Mouse (Mus musculus) mouse embryonic stem cell (cell line): Measurements from ENCODE around the gene Tmprss4.

ENCODE experiments used
- in situ Hi-C, 2 experiments: fragments of 300-500 bp; cut with MboI; formaldehyde crosslinking; loops; 1 replicate in 1 of 2; 3 replicates in 1 of 2; pipeline ENCODE4 v1.14.3; 2019 to 2020; ENCODE audit warnings: low sequenced_read_pairs in 2 of 2, low pct_unique_long_range_greater_than_20kb in 1 of 2, mixed read lengths in 1 of 2; ENCODE audit not compliant: unreplicated experiment in 1 of 2

The Tmprss4 gene

DNA sequence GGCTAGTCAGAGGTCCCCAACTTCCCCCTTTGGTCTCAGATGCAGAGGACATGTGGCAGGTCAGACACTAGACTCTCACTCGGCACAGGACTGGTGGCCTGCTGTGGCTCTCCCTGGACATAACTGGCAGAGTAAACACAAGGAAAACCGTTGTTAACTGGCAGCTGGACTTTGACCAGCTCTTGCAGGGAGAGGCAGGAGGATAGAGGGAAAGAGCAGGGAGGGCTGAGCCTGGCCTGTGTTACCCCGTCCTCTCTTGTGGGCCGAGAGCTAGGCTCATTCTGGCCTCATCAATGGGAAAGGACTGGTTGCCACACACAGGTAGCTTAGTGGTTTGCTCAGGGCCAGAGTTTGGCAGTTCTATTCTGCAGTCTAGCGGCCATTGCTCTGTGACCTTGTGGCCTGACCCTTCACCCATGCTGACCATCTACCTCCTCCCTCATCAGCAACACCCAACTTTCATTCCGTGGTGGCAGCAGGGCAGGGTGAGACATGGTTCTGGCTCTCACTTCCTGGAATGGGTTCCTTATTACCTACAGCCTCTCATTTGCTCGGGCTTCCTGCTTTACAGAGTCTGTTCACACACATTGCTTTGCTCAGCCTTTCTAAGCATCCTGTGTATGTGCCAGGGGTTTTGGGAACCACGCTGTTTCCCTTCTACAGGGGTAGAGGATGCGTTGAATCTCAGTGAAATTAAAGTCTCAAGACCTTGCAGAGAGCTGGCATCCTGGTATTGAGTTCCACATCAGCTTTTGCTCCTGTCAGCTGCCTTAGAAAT is 1.7 kb downstream of the Tmprss4 start:
- in situ Hi-C loops, result no loop called here

- in situ Hi-C loops, result no loop called here
Measured at GRCm38 (mm10) chr9:45201319-45201947, 2.5 kb downstream of the Tmprss4 start.

DNA sequence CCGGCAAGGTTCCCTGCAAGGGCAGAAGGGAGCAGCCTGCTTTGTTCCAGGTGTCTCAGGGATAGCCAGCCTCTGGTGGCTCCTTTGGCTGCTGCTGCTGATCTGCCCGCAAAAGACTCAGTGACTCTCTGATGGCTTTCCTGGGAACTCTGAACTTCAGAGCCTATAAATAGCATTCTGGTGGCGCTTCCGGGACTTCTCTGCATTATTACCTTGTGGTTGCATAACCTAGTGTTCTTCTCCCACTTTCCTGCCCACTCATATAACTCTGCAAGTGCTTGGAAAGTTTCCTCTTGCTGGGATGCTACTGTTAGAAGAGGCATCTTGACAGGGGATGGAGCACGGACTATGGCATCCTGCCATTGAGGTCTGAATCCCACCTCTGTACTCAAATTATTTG is 6.3 kb downstream of the Tmprss4 start:
- in situ Hi-C loops, result no loop called here

GRCm38 (mm10) chr9:45196125-45196830 is 7.6 kb downstream of the Tmprss4 start:
- in situ Hi-C loops, result no loop called here

DNA sequence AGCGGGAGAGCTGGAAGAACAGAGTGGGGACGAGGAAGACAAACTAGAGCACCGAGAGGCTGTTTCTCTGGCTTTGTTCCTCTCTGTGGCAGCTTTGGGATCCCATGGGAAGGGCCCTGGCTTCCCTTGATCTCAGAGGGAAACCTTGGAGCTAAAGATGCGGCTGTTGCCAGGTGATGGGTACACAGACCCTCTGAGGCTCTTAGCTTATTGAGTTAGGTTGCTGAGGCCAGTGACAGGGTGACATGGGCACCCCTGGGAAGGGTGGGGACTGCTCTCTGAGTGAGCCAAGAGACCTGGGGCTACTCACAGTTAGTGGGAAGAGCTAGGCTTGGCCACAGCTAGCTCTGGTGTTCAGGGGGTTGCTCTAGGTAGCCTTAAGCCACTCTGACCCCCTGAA is 8.4 kb downstream of the Tmprss4 start:
- in situ Hi-C loops, result no loop called here

DNA sequence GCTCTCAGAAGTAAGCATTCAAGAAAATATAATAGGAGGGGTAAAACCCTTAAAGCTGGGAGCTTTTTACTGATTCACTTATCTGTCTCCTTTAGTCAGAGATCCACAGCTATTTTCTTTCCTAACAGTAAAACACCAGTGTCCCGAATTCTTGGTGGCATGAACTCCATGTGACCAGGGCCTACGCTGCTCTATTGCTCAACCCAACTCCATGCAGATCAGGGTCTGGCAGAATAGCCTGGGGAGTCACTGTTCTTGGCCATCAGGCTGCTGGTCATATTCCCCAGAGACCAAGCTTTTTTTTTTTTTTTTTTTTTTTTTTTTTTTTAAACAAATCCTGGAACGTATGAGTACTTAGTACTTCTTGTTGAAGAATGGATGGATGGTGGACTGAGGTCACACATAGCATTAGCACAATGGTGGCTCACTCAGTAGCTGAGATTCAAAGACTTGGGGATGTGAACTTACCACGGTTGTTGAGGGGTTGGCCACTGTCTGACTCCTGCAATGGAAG is 14.2 kb downstream of the Tmprss4 start:
- in situ Hi-C loops, result no loop called here

- in situ Hi-C loops, result no loop called here
Measured at GRCm38 (mm10) chr9:45188570-45189563, 15.0 kb downstream of the Tmprss4 start.

GRCm38 (mm10) chr9:45185250-45185649 is 18.6 kb downstream of the Tmprss4 start:
- in situ Hi-C loops, result no loop called here

DNA sequence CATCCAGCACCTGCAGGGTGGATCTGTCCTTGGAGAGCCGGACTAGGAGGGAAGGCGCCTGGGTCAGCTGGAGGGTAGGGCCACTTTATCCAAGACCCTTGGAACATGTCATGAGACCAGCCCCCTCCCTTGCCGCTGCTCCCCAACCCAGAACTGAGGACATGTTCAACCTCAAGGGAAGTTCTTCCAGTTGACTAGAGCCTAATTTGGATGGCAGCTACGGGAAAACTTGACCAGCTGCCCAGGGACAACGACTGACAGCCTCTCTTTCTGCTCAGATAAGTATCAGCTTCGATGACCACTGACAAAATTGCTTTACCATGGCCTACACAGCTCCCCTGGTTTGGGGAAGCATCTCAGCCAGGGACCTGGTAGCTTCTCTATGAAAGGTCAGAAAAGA is 20.6 kb downstream of the Tmprss4 start:
- in situ Hi-C loops, result no loop called here

- in situ Hi-C loops, result no loop called here
Measured at GRCm38 (mm10) chr9:45182521-45182920, 21.4 kb downstream of the Tmprss4 start.

DNA sequence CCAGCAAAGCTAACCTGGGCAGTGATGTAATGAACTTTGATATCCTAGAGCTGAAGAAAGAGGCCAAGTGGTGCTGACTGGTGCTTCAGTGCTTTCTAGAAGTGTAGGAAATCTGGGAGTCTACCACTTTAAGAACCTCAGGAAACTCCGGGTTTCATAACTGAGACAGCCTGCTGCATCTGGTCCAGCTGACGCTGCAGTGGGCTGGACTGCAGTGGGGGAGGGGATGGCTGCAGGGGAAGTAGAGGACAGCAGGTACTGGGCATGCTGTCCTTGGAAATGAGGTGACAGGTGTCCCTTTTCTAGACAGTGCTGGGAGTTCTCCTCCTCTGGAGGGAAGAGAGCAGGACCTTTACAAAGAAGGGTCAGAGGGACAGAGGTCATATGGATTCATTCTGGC is 22.1 kb downstream of the Tmprss4 start, which contains the start of gene BC049352:
Gene BC049352, plus strand, starts transcription at position 238 of the 400 bp plus-strand sequence.
- in situ Hi-C loops, result no loop called here

DNA sequence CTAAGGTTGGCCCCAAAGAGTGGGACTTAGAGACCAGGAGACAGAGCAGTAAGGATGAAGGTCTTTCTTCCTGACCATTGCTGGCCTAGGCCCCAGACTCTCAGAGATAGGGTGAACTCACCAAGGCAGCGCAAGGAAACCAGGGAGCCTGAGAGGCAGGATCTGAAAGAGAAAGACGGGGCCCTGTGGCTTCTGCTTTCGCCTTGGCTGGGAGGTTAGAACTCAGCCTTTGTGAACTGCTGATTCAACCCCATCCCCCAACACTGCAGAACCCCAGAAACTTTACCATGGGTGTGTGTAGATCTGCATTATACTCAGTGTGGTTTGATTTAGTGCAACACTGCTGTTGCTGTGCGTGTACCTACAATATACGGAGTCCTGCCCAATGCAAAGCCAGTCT is 24.6 kb downstream of the Tmprss4 start:
- in situ Hi-C loops, result no loop called here

GRCm38 (mm10) chr9:45173475-45173874 is 30.4 kb downstream of the Tmprss4 start:
- in situ Hi-C loops, result no loop called here

GRCm38 (mm10) chr9:45171073-45171610 is 32.8 kb downstream of the Tmprss4 start:
- in situ Hi-C loops, result no loop called here

GRCm38 (mm10) chr9:45170150-45170549 is 33.7 kb downstream of the Tmprss4 start:
- in situ Hi-C loops, result no loop called here

GRCm38 (mm10) chr9:45167903-45168302 is 36.0 kb downstream of the Tmprss4 start:
- in situ Hi-C loops, result no loop called here

DNA sequence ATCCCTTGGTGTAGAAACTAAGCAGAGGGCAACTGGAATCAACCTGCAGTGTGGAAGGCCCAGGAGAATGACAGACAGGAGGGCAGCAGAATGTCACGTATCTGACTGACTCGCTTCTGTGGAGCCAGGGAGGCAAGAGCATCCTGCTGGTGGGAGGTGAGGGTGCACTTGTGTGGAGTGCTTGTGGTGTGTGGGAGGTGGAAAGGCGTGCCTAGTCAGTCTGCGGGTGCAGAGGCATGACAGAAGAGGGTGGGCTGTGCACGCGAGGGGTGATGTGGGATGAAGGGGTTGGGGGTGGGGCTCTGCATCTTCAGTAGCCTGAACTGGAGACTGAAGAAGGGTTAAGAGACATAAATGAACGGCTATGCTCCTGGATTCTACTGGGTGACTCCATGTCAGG is 50.5 kb downstream of the Tmprss4 start:
- in situ Hi-C loops, result no loop called here

- in situ Hi-C loops, result no loop called here
Measured at GRCm38 (mm10) chr9:45150933-45151332, 53.0 kb downstream of the Tmprss4 start.
